Mouse (Mus musculus) ES-CJ7 (cell line): ENCODE data around the gene Pfn1.

Experiments
- DNase-seq: peaks from one replicate; pipeline ENCODE4 v3.0.0; 2011; ENCODE audit warnings: low read depth, low spot score

Gene Pfn1

DNA sequence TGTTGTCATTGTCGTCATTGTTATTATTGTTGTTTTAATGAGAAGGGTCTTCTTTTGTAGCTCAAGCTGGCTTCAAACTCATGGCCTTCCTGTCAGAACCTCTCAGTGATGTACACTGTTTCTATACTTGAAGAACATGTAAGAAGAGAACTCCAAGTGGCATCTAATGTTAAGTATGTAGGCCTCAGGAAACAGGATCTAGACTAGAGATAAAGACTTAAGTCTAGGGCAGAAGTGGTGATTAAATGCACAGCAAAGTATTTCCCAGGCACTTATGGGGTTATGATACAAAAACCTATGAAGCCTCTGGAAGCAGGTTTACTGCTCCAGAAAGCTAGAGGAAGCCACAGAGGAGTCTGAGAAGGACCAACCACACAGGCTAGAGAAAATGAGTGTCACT lies 16.2 kb downstream of the Pfn1 start:
- DNase-seq: no peak

DNA sequence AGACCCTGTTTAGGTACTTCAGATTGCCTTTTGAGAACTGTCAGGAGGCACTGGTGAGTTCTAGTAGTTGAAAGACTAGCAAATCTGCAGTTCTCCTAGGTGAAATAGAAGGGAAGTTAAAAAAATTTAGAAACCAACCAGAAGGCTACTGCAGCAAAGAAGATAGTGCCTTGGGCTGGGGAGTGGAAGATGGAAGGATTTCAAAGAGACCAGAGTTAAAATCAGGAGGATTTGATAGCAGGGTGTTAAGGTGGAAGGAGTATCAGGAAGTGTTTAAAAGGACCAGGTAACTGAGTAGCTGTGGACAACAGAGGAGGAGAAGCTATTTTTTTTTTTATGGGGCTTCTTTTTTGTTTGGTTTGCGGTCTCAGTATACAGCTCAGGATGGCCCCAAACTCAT lies 16.7 kb downstream of the Pfn1 start:
- no peak for DNase-seq

- DNase-seq: no peak
These were observed 18.8 kb downstream of the Pfn1 start for GRCm38 (mm10) chr11:70635601-70636000.

DNA sequence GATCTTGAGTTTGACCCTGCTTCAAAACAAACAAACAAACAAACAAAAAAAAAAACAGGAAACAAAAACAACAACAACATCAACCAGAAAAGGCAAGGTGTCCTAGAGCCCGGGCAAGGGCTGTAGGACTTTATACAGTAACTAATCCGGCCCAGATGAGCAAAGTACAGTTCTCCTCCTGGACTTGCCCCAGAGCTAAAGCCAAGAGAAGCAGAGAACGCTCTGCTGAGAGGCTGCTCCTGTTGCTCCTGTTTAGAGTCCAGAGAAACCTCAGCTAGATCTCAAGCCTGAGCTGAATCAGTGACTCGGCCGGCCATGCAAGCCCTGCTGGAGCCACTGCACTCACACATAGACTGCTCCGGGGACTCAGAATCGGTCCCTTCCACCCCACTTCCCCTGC lies 24.3 kb downstream of the Pfn1 start:
- DNase-seq: no peak

DNA sequence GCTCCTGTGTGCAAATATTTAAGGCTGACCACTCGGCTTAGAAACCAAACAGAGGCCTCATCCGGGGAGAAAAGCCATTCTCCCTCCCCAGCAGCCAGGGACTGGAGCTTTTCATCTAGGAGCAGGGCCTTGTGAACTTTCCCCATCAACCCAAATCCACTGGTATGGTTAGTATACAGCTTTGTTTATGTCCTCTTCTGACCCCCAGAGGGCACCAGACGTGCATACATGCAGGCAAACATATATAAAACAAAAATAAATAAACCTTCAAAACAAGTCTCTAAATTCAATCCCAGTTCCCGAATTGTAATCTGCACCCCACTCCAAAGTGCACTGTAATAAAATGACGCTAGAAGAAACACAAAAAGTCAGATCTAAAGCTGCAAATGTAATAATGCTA lies 24.9 kb downstream of the Pfn1 start:
- no peak for DNase-seq

- no peak for DNase-seq
These were observed 26.0 kb downstream of the Pfn1 start for GRCm38 (mm10) chr11:70628431-70628830.

DNA sequence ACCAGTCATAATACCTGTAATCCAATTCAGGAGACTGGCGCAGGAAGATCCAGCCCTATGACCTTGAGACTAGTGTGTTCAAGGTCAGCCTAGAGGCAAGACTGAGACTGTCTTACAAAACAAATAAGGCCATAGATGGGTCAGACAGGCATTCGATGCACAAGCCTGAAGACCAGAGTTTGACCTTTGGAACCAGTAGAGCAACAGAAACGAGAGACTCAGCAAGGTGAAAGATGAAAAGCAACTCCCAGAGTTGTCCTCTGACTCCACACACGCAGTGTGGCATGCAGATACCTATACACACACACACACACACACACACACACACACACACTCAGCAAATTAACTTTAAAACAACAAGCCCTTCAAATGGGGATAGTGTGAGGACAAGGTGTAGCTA lies 27.6 kb downstream of the Pfn1 start:
- no peak for DNase-seq

DNA sequence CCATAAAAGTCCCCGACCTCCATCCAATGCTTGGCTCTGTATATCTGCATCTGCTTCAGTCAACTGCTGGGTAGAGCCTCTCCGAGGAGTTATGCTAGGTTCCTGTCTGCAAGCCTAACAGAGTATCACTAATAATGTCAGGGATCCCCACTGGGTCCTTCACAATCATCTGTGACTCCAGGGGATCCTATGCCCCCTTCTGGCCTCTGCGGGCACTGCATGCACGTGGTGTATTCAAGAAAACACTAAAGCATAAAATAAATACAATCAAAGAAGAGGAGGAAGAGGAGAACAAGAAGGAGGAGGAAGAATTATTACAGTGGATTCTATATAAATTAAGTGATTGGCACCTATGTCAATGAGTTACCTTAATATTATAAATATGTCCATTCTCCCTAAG lies 29.0 kb downstream of the Pfn1 start:
- DNase-seq: peak; percentile 74

DNA sequence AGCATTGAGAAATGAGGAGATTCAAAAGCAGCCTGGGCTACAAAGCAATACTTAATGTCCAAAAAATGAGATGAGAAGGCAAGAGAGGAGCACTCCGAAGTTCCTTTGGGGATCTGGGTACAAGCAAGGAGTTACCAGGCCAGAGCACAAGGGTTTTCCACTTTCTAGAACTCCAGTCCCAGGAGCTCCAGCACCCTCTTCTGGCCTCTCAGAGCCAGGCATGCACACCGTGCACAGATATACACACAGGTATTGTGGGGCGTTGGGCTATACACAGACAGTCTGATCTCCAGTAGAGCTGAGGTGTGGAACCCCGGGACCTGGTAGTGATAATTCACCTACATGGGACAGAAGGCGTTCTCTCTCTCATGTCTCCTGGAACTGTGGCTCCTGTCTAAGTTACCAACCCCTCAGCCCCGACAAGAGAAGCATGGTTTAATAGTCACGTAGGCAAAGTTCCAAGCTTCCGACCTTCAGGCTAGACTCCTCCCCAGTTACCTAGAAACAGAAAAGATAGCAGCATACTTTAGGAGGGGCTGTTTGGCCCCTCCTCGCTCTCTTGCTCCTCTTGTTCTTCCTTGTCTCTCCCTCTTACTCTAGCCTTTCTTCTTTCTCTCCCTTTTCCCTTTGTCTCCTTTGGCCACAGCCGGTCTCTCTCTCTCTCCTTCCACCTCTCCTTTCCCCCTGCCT lies 31.2 kb downstream of the Pfn1 start:
- DNase-seq: peak; percentile 82

DNA sequence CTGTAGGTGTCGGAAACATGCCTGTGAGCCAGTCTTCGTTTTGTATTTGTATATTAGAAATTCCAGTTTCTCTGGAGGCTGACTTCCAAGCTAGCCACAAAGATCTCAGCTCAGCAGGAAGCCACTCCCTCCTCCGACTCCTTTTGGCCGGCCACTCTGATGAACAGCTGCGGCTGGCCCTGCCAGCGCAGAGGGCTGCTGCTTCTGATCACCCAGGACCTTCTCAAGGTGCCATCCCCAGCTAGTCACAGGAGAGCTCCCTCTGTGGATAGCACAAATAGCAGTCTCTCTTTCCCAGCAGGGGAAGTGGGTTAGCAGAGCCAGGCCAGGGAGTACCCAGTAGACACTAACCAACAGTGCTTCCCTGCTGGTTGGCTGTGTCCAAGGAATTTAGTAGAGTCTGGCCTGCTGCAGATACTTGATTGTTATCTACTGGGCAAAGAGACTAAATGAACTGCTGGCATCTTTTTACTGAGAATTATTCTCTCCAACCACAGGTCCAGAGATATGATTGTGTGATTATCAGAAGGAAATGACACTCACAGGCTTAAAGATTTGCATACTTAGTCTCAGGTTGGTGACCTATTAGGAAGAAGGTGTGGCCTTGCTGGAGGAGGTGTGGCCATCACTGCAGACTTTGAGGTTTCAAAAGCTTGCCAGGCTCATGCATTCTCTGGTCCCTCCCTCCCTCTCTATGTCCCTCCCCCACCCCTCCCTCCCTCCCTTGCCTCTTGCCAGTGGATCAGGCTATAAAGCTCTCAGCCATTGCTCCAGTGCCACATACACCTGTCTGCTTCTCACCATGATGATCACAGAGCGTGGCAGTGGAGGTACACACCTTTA lies 32.3 kb downstream of the Pfn1 start:
- peak; percentile 77 for DNase-seq

DNA sequence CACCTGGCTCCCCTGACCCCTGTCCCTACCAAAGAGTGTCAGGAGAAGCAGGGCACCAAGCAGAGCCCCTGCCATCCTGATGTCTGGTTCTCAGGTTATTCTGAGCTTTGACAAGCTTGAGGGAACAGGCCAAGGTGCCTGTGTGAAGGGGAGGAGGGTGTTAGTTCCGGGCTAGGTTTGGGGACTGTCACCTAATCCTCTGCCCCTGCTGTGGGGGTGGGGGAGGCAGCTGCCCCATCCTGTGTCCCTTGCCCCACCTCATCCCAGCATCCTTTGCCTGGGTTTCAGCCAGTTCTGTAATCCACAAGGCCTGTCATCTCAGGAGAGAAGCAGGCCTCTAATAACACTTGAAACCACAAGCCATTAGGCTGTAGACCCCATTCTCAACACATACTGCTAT lies 35.3 kb downstream of the Pfn1 start, which contains the start of gene Chrne:
Gene Chrne, minus strand, starts transcription at position 116 of the 400 bp plus-strand sequence.
- no peak for DNase-seq

- no peak for DNase-seq
These were observed 38.8 kb downstream of the Pfn1 start, which contains the start of gene 4930544D05Rik for GRCm38 (mm10) chr11:70615516-70616093. Gene 4930544D05Rik, plus strand, starts transcription at chr11:70615848.

- peak; percentile 76 for DNase-seq
These were observed 39.4 kb downstream of the Pfn1 start for GRCm38 (mm10) chr11:70615074-70615473.

DNA sequence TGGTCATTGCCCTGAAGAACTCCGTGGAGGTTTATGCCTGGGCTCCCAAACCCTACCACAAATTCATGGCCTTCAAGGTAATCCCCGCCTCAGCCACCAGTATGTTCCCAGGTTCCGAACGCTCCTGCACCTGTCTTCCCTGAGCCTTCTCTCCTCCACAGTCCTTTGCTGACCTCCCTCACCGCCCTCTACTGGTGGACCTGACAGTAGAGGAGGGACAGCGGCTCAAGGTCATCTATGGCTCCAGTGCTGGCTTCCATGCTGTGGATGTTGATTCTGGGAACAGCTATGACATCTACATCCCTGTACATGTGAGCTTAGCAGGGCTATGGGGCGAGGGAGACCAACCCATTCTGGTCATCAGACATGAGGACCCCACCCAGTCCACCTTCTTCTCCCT lies 41.9 kb downstream of the Pfn1 start:
- no peak for DNase-seq

- no peak for DNase-seq
These were observed 43.7 kb downstream of the Pfn1 start for GRCm38 (mm10) chr11:70610752-70611151.

GRCm38 (mm10) chr11:70608381-70609066 lies 45.9 kb downstream of the Pfn1 start:
- peak; percentile 73 for DNase-seq

GRCm38 (mm10) chr11:70607611-70608010 lies 46.8 kb downstream of the Pfn1 start:
- DNase-seq: no peak

DNA sequence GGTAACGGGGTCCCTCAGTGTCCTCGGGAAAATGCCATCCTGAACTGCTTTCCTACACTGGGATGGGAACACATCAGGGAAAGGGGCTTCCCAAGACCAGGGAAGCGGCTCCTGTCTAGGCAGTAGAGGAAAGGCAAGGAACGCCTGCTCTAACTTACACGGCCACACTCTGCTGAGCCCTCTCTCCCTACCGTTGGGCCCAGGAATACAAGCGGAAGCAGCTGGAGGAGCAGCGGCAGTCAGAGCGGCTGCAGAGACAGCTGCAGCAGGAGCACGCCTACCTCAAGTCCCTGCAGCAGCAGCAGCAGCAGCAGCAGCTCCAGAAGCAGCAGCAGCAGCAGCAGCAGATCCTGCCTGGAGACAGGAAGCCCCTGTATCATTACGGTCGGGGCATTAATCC lies 47.7 kb downstream of the Pfn1 start:
- DNase-seq: no peak

- DNase-seq: peak; percentile 64
These were observed 49.3 kb downstream of the Pfn1 start for GRCm38 (mm10) chr11:70605024-70605566.
